Mouse (Mus musculus) liver, adult (tissue): ENCODE results near the gene Hoxd9.

Experiments
- GATA4 ChIP-seq: IDR thresholded peaks from 2 replicates; pipeline ENCODE4 v1.6.1; 2014; ENCODE audit warnings: mild to moderate bottlenecking, low read length; ENCODE audit not compliant: insufficient replicate concordance

Hoxd9 gene

DNA sequence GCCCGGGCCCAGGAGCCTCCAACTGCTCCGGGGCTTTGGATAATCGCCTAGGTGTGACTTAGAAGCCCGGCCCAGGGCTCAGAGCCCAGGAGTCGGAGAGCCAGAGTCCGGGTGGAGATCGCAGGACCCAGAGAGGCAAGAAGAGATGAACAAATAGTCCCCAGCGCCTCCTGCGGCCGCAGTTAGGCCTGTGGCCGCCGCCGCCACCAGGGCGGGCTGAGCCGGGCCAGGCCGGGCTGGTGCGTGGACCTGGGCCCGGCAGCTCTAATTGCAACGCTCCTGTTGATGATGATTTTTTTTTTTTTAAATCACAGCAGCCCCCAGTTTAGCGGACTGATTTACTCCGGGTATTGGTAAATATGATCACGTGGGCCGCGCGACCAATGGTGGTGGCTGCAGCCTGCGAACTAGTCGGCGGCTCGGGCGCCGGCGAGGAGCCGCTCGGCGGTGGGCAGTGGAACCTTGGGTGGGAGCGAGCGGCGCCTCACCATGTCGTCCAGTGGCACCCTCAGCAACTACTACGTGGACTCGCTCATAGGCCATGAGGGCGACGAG, at the start of gene Hoxd9:
TSS of gene Hoxd9 (plus strand) at position 161 of the 555 bp plus-strand sequence.
- no peak for TF ChIP-seq GATA4

DNA sequence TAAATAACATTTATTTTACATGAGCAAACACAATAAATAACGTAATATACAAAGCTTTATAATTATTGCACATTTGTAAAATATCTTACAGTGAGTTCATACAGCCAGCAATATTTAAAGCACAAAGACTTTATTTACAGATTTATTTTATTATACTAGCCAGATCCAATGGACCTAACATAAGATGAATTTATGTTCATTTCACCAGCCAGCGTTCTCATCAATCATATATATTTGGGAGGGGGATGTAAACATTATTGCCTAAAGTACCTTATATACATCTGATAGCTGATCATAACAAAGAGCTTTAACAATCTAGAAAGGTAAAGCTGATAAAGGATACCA, 44.6 kb upstream of the Hoxd9 start:
- TF ChIP-seq GATA4: no peak

DNA sequence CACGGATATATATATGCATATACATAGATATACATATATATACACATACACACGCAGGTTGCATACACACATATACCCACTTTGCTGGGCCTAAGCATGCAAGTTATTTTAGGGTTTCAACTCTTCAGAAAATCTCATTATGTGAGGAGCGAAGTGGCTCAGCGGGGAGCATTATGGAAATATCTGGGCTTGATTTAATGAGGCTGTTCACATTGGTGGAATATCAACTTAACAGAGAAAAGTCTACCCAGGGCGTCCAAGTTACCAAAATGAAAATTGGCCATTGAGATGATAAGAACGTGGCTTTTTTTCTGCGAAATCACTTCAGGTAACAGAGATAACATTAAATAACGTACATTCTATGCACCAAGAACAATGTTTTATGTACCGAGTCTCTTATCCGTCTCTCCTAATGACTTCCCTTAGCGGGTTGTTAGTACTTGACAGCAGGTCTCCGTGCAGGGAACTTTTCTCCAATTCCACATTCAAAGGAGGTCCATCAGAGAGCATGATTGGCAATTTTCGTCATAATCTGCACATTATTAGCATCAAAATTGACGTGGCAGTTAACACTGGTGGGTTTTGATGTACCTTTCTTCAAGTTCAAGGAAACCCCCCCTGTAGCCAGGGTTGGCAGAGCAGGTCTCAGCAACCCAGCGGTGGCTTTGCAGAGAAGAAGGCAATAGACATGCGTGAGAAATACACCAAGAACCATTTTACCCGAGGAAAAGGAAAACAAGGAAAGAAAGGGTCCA, 43.6 kb upstream of the Hoxd9 start:
- no peak for TF ChIP-seq GATA4

DNA sequence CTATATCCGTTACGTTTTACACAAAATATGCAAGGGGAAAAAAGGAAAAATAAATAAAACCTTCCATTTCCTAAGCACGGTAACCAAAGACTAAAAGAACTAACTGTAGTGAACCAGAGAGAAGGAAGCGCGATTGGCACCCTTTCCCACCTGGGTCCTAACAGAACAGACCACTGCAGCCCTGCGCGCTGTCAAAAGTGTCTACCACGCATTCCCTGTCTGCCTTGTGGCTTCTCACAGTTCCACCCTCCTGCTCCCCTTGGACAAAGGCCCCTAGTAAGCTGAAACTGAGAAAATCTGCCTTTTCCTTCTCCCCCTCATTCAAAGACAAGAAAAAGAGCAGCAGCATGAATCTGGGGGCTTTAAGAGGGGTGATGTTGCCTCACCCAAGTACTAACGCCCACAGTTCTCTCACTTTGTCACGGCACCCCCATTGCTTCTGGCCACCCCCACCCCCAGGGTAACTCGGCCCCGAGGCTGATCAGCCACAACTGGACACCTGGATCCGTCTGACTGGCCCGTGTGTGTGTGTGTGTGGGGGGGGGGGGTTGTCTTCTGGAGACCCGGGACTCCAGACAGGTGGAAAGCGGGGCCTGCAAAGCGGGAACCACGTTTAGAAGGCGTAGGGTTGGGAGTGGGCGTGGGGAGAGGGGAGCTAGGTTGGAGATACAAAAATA, 42.6 kb upstream of the Hoxd9 start:
- no peak for TF ChIP-seq GATA4

DNA sequence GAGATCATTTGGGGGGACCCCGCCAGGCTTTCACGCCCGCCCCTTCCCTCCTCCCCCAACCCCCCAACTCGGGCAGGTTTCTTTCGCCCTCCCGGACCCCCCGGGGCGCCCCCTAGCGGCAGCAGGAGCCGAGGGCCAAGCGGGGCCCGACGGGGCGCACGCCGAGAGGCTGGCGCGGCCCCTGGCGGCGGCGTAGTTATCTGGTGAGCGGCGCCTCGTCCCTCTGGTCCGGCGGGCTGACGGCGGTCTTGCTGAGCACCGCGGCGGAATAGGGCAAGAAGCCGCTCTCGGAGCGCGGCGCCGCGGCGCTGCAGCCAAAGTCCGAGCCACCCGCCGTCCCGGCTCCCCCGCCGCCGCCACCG, 42.1 kb upstream of the Hoxd9 start:
- TF ChIP-seq GATA4: no peak

DNA sequence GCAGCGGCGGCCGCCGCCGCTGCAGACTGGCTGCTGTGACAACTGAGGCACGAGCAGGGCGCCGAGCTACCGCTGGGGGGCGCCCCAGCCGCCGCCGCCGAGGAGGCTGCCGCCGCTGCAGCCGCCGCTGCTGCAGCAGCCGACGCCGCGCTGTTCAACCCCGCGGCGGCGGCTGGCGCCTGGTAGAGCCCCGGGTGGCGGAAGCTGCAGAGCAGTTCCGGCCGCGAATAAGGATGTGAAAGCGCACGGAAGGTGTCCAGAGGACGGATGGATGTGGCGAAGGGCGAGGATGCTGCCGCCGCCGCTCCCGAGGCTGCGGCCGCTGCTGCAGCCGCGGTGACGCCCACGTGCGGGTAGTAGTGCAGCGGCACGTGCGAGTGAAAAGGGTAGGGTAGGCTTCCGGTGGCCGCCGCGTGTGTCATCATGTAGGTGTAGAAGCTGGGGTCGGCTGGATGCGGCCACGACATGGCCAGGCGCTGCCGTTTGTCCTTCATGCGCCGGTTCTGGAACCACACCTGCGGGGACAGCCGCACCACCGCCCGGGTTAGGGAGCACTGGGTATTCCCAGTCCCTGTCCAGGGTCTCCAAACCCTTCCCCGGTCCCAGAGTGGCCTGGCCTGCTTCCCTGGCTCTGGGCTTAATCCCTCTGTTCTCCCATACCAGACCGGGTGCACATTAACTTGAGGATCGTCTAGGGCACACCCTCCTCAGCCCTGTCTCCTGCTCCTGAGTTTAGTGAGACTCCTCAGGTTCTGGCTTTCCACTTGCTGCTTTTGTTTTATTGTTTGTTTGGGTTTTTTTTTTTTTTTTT, 41.5 kb upstream of the Hoxd9 start:
- no peak for TF ChIP-seq GATA4

DNA sequence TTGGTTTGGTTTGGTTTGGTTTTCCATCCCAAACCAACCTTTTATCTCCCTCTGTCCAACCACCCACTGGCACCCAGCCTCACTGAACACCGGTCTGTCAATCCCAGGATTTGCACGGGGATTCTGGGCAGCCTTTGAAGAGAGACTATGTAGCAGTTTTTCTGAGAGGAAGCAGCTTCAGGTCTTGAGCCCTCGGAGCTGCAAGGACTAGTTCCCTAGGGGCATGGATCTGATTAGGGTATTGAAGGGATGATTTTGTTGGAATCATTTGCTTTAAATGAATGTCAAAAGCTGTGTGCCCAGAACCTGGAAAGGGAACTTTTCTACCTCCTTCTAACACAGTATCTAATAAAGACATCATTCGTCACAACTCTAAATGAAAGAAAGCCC, 40.9 kb upstream of the Hoxd9 start:
- no peak for TF ChIP-seq GATA4

DNA sequence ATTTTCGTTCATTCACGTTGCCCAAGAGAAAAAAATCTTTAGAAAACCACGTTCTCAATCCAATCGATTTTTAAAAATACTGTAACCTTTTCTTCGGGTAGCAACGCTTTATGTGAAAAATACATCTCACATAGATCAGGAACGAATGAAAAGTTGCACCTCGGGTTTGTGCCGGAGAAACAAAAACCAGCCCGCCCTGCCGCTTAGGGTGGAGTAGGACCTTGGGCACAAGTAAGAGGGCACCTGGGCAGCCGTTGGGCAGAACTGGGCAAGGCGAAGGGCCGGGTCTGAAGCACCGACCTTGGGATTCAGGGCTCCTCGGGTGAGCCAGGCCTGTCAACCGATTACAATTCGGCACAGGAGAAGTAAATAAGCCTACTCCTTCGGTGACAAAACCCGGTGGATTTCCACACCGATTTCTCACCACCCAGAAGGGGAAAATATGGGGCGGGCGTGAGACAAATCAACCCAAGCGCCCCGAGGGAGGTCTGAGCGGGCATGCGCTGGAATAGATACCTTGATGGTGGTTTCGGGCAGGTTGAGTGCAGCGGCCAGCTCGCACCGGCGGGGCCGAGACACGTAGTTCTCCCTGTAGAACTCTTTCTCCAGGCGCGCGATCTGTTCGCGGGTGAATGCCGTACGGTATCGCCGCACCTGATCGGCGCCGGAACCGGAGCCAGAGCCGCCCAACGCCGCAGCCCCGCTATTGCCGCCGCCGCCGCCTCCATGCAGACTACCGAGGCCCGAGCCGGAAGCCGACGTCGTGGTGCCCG, 40.1 kb upstream of the Hoxd9 start:
- TF ChIP-seq GATA4: no peak

DNA sequence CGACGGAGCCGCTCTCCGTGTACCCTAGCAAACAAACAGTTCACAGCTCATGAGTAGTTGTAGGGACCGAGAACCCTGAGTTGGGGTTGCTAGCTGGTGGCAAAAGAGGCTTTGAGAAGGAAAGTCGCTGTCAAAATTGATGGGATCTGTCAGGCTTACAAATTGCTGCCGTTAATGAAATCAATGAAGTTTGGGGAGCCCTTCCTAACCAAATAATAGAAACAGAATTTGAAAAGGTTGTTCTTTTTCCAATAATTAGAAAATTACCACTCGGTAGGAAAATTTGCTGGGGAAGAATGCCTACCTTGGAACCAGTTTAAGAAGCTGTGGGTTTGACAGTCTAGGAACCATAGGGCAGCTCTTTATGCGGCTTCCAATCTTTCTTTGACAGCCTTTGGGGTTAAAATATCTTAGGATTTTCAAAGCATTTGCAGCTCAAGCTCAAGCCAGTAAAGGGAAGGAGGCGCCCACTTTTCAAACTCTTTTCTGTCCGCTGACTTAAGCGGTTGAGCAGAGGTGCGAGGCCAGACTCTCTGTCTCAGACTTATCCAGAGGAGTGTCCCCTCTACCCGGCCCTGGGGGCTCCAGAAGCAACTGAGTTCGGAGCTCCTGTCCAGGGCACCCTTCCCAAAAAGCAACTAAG, 39.4 kb upstream of the Hoxd9 start:
- no peak for TF ChIP-seq GATA4

DNA sequence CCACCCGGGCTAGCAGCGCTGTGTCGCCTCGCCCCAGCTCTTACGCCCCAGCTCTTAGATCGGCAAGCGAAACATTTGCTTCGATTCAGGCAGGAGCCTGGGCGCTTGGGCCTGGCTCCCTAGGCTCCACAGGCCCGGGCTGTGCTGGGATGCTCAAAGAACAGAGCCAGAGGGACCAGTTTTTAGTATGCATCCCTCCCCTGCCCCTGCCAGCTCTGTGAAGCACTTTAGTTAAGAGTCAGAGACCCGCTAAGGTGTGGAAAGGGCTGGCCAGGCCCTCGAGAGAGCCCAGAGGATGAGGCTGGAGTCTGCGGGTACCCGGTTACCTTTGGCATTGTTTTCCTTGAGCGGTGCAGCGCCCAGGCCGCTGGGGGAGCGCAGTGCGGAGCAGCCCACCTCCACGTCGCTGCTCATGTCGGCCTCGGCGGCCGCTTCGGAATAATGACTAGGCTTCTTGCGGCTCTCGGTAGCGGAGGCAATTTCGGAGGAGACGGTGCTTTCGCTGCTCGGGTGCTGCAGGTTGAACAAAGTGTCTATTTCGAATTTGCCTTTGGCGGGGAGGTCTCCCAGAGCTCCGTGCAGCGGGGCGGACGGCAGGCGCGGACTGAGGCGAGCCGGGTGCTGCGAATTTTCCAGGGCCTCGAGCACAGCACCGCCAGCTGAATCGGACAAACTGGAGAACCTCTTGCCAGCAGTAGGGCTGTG, 38.7 kb upstream of the Hoxd9 start:
- no peak for TF ChIP-seq GATA4

DNA sequence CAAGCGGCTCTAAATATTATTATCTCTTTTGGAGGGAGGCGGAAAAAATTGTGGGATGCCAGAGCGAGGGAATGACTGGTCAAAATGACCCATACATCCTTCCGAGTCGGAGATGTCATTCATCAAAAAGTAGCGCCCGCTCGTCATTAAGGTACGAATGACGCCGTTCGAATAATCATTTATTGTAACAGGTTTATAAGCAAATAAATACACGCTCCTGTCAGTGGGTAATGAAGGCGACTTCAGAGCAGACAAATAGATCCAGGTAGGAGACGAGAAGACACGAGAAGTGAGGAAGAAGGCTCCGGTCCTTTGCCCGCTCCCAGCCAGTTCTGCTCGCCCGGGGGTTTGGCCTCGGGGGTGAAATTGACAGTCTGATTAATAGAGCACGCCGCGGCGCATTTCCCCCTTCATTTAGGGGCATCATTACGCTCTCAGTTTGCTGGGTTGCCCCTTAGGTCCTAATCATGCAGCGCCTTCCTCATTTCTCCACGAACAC, 38.0 kb upstream of the Hoxd9 start, which contains the start of gene Evx2:
TSS of gene Evx2 (minus strand) at position 51 of the 499 bp plus-strand sequence.
- no peak for TF ChIP-seq GATA4

DNA sequence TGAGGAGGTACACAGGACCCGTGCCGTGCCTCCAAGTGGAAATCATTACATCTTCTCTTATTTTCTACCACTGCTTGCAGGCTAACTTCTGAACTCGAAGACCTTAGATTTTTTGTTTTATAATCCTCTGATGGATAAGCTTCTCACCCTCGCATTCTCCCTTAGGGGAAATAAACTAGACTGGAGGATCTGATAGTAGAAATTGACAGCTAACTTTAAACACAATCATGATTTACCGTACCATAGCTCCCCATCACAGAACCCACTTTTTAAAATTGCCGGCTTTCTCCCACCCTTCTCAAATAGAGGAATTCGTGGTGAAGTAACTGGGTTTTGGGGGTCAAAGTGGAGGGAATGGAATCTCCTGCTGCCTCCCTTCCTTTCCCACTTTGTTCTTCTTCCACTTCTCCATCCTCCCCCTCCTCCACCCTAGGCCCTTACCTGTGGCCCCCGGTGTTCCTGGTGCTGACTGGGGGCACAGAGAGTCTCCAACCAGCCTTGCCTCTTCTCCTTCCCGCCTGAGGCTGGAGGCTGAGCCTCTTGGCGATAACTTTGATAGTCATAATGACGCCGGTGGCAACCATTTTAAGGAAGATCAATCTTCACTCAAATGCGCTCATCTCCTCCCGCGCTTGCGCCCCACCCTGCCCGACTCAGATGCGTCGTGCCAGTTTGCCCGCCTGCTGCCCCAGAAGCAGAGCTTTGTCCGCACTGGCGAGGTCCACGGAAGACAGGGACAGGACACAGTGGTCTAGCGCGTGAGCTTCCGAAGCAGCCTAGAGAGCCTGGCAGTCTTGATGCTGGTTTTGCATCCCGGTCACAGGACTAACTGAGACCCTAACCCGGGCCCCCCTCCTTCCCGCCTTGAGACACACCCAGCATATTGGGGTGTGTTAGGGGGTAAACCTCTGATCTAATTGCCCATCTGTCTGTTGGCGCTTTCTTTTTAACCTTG, 36.8 kb upstream of the Hoxd9 start:
- TF ChIP-seq GATA4: no peak

DNA sequence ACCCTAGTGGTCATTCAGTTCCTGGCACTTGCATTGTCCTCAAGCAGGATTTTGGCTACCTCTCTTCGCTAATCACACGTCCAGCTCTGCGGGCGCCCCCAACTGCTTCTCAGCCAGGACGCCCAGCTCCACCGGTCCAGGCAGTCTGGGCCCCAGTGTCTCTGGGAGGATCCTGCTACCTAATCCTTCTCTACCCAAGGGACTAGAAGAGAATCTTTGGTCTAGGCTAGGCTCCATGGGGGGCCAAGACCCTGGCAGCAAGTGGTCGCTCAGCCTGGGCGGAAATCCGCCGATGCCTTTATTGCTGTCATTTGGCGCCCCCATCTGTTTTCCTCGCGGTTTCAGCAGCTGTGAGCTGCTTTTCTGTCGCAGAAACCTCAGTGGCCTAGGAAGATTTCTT, 35.8 kb upstream of the Hoxd9 start:
- TF ChIP-seq GATA4: no peak
